Mouse (Mus musculus) MEL (cell line): Measurements from ENCODE around the gene Ankdd1b.

Source experiments
- CTCF ChIP-seq, 3 experiments: IDR thresholded peaks in 2 of 3; conservative IDR thresholded peaks in 1 of 3; 2 replicates each; pipeline ENCODE4 v1.5.1; 2011 to 2012; ENCODE audit warnings: low read length in 3 of 3, low read depth in 2 of 3, mild to moderate bottlenecking in 2 of 3, improper control_type of control experiment in 1 of 3, inconsistent platforms in 1 of 3, mixed read lengths in 1 of 3, moderate library complexity in 1 of 3; ENCODE audit not compliant: control insufficient read depth in 1 of 3, insufficient read depth in 1 of 3, poor library complexity in 1 of 3, severe bottlenecking in 1 of 3
- EP300 ChIP-seq, 2 experiments: IDR thresholded peaks; 2 replicates each; pipeline ENCODE4 v1.6.1; 2011; ENCODE audit warnings: improper control_type of control experiment in 2 of 2, low read length in 2 of 2, low read depth in 1 of 2, mild to moderate bottlenecking in 1 of 2
- GABPA ChIP-seq: IDR thresholded peaks from 2 replicates; pipeline ENCODE4 v1.6.1; 2012; ENCODE audit warnings: low read depth, mild to moderate bottlenecking, inconsistent platforms, low read length, improper control_type of control experiment, moderate library complexity
- GATA1 ChIP-seq: IDR thresholded peaks from 2 replicates; pipeline ENCODE4 v1.6.1; 2011; ENCODE audit warnings: low read depth, low read length, improper control_type of control experiment
- MAX ChIP-seq: IDR thresholded peaks from 2 replicates; pipeline ENCODE4 v1.6.1; 2011; ENCODE audit warnings: low read length, improper control_type of control experiment
- MEF2A ChIP-seq: IDR thresholded peaks from 2 replicates; pipeline ENCODE4 v1.6.1; 2014; ENCODE audit warnings: low read depth, mild to moderate bottlenecking, inconsistent platforms, low read length, improper control_type of control experiment; ENCODE audit not compliant: poor library complexity, insufficient replicate concordance, severe bottlenecking; ENCODE audit errors: extremely low read depth
- POLR2A ChIP-seq, 2 experiments: IDR thresholded peaks; 2 replicates each; pipeline ENCODE4 v1.6.1; 2011 to 2012; ENCODE audit warnings: low read length in 2 of 2, mild to moderate bottlenecking in 2 of 2, control low read depth in 1 of 2, improper control_type of control experiment in 1 of 2, low read depth in 1 of 2, moderate library complexity in 1 of 2; ENCODE audit not compliant: control insufficient read depth in 1 of 2, insufficient read depth in 1 of 2, poor library complexity in 1 of 2
- SIN3A ChIP-seq: IDR thresholded peaks from 2 replicates; pipeline ENCODE4 v1.6.1; 2012; ENCODE audit warnings: low read length, improper control_type of control experiment, inconsistent platforms
- UBTF ChIP-seq: IDR thresholded peaks from 2 replicates; pipeline ENCODE4 v1.6.1; 2012; ENCODE audit warnings: low read depth, mild to moderate bottlenecking, inconsistent platforms, low read length, improper control_type of control experiment, moderate library complexity, borderline replicate concordance; ENCODE audit not compliant: insufficient read depth
- USF1 ChIP-seq: IDR thresholded peaks from 2 replicates; pipeline ENCODE4 v1.6.1; 2014; ENCODE audit warnings: low read depth, mild to moderate bottlenecking, inconsistent platforms, low read length, improper control_type of control experiment, moderate library complexity
- ZNF384 ChIP-seq: IDR thresholded peaks from 2 replicates; pipeline ENCODE4 v1.6.1; 2012; ENCODE audit warnings: low read depth, mild to moderate bottlenecking, inconsistent platforms, low read length, improper control_type of control experiment

- TF ChIP-seq MAX (no peak), CTCF (IDR thresholded peaks at IDR 0.05 in 2 of 3, conservative IDR thresholded peaks at IDR 0.05 in 1 of 3; ENCODE audit: control insufficient read depth in 1 of 3, insufficient read depth in 1 of 3, low read depth in 2 of 3, low read length in 3 of 3, poor library complexity in 1 of 3, severe bottlenecking in 1 of 3) (no peak), POLR2A (IDR thresholded peaks at IDR 0.05; ENCODE audit: control insufficient read depth in 1 of 2, insufficient read depth in 1 of 2, low read depth in 1 of 2, low read length in 2 of 2, poor library complexity in 1 of 2) (no peak), USF1 (no peak), EP300 (IDR thresholded peaks at IDR 0.05; ENCODE audit: low read depth in 1 of 2, low read length in 2 of 2) (no peak), GABPA (no peak), SIN3A (no peak), UBTF (no peak), ZNF384 (no peak), MEF2A (no peak), GATA1 (no peak)
These were observed 52.5 kb downstream of the Ankdd1b start for GRCm38 (mm10) chr13:96418487-96418886.
